Mouse (Mus musculus): Measurements from ENCODE around the gene 2610318N02Rik. TPM values are rescaled to one million over a fixed set of nuclear protein-coding genes. Genes with fewer than 3 reads are reported as not detected.

2610318N02Rik gene
- total RNA-seq, 2 experiments from 2014 or later = 4.8 to 6.1 TPM

Small RNA genes within 50 kb of the gene (microRNA-seq; reads per million reads assigned to microRNA genes)
- 995 reads per million, percentile 75 among the genes with 10 or more reads in this experiment for gene Mir130b
- 26.8 reads per million, percentile 38 among the genes with 10 or more reads in this experiment for gene Mir301b

Other genes with a start within 250 kb of the 2610318N02Rik start
- gene Ppm1f, start 228.7 kb downstream of the 2610318N02Rik start, total RNA-seq (2021) = 10 to 100 TPM; 23.8 to 25.8 TPM
- 100 to 1,000 TPM; 284 to 293 TPM for gene Mapk1, start 141.8 kb downstream of the 2610318N02Rik start, total RNA-seq (2021)
- 100 to 1,000 TPM; 102 to 114 TPM for gene Ypel1, start 55.5 kb downstream of the 2610318N02Rik start, total RNA-seq (2021)
- 10 to 100 TPM; 88.3 to 91.9 TPM for gene Ppil2, start 13.9 kb downstream of the 2610318N02Rik start, total RNA-seq (2021)
- 10 to 100 TPM; 10.8 to 12.6 TPM for gene Sdf2l1, start 7.2 kb upstream of the 2610318N02Rik start, total RNA-seq (2021)
- gene Ydjc, start 19.5 kb upstream of the 2610318N02Rik start, total RNA-seq (2021) = 10 to 100 TPM; 71.3 to 74.5 TPM
- gene Ccdc116, start 22.1 kb upstream of the 2610318N02Rik start, total RNA-seq (2021) = 1 to 10 TPM; 8.9 to 9.3 TPM
- 100 to 1,000 TPM; 161 to 164 TPM for gene Ube2l3, start 77.5 kb upstream of the 2610318N02Rik start, total RNA-seq (2021)
- gene Rimbp3, start 83.4 kb upstream of the 2610318N02Rik start, total RNA-seq (2021) = 1 to 10 TPM; 2.8 to 3.2 TPM
- 10 to 100 TPM; 11.5 to 13.1 TPM for gene Hic2, start 108.4 kb upstream of the 2610318N02Rik start, total RNA-seq (2021)
- gene Tmem191c, start 150.9 kb upstream of the 2610318N02Rik start, total RNA-seq (2021) = 10 to 100 TPM; 78.9 to 82.4 TPM
- 1 to 10 TPM; 2.7 to 2.8 TPM for gene Serpind1, start 206.2 kb upstream of the 2610318N02Rik start, total RNA-seq (2021)

Data from left cerebral cortex, postnatal 4 days (tissue).